Mouse (Mus musculus) cerebellum, adult (tissue): ENCODE measurements around the gene Tmem17.

Source experiments
- ATAC-seq: cut with Nextera tagmentation; 2 replicates; pipeline ENCODE4 v1.9.2; 2017; ENCODE audit warnings: mild to moderate bottlenecking, moderate library complexity, mixed read lengths; ENCODE audit not compliant: insufficient number of reproducible peaks, low FRiP score, low TSS enrichment

Tmem17 gene

DNA sequence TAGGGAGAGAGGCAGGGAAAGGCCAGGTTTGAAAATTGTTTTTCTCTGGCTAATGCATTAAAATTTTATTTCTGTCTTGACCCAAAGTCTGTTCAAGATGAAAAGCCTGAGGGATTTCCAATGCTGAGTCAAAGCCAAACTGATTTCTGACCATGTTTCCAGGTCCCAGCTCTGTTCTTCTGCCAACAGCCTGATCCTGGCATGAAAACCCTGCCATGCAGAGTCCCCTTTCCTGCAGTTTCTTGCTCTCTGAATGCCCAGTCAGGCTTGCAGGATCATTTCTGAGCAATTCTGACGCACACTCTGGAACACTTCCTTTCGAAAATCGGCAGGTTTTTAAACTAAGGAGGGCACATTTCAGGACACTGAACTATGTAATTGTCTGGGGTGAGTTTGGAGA, 52.8 kb downstream of the Tmem17 start:
- no peak for ATAC-seq
